Comparison of ENCODE assay signal across 8 mouse cellular contexts in the genomic region with DNA sequence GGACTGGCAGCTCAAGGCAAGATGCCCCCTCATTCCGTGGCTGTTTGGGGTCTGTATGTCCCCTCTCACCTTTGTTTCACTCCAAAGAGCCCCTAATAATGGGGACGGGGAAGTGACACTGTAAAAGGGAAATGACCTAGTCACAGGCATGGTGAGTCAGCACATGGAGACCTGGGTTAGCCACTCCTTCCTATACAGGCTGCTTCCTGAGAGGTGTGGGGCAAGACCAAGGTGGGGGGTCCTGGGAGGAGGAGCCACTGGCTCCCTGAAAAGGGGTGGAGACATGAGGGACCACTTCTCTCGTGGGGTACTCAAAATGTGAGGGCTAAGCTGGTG. TPM values are rescaled to one million over a fixed set of nuclear protein-coding genes. Genes with fewer than 3 reads are reported as not detected.
DNase-seq lines count a peak whose midpoint lies in the region; ATAC-seq and TF ChIP-seq lines count a peak whose summit lies in the region.

No protein-coding gene starts in this region.

- ATAC-seq in lung, embryonic 14.5 days (ENCODE audit: insufficient read depth), result peak; percentile 11; the same call in 1 of the 2 replicates
- 0 out of 2 replicates have a peak, but pooled peaks have one; percentile 1 for ATAC-seq in forebrain, embryonic 11.5 days (replicated peaks; ENCODE audit: low FRiP score)
- peak; percentile 3 for ATAC-seq in stomach, embryonic 15.5 days (ENCODE audit: insufficient read depth, low FRiP score, low read depth)

- intact Hi-C loops in gastrocnemius, postnatal 36 days (cut with DNase I), result no loop called here
- intact Hi-C loops in gastrocnemius, postnatal 14 days (cut with DNase I; ENCODE audit: low total_unique reads), result loop anchor here (5.0 kb wide), 1 partner anchor 33 kb away; no protein-coding TSS in a partner anchor

- no peak overlapping the region for H3K9ac ChIP-seq in lung, embryonic 14.5 days
- 0 out of 2 replicates have a peak overlapping the region, but pooled peaks have one; percentile 12 for H3K9ac ChIP-seq in forebrain, embryonic 11.5 days (ENCODE audit: low read length)
- 0 out of 2 replicates have a peak overlapping the region, but pooled peaks have one; percentile 12 for H3K9ac ChIP-seq in stomach, embryonic 15.5 days

- peaks cover 58% of the 10 kb centered on the region for H3K36me3 ChIP-seq in lung, embryonic 14.5 days (ENCODE audit: insufficient read depth)
- peaks cover 5% of the 10 kb centered on the region for H3K36me3 ChIP-seq in forebrain, embryonic 11.5 days (ENCODE audit: control insufficient read depth, insufficient read depth, low read length)
- H3K36me3 ChIP-seq in stomach, embryonic 15.5 days, result peaks cover 39% of the 10 kb centered on the region

- no peaks in the 10 kb centered on the region for H3K27me3 ChIP-seq in lung, embryonic 14.5 days (ENCODE audit: insufficient read depth, low read length)
- H3K27me3 ChIP-seq in forebrain, embryonic 11.5 days (ENCODE audit: control insufficient read depth, insufficient read depth, low read length), result no peaks in the 10 kb centered on the region
- no peaks in the 10 kb centered on the region for H3K27me3 ChIP-seq in stomach, embryonic 15.5 days (replicated peaks)

- H3K9me3 ChIP-seq in lung, embryonic 14.5 days (ENCODE audit: low read depth, low read length), result no peaks in the 10 kb centered on the region
- no peaks in the 10 kb centered on the region for H3K9me3 ChIP-seq in forebrain, embryonic 11.5 days (ENCODE audit: control insufficient read depth, low read length)
- H3K9me3 ChIP-seq in stomach, embryonic 15.5 days, result no peaks in the 10 kb centered on the region

- H3K4me2 ChIP-seq in lung, embryonic 14.5 days, result peak overlapping the region; percentile 91
- H3K4me2 ChIP-seq in forebrain, embryonic 11.5 days (ENCODE audit: low read depth, low read length, severe bottlenecking), result peak overlapping the region; percentile 98; the same call in 1 of the 2 replicates
- H3K4me2 ChIP-seq in stomach, embryonic 15.5 days, result peak overlapping the region; percentile 87

- TF ChIP-seq CTCF in lung, embryonic 14.5 days (IDR thresholded peaks at IDR 0.05; ENCODE audit: low read depth), result no peak

- H3K4me3 ChIP-seq in lung, embryonic 14.5 days (ENCODE audit: low read depth, low read length), result peak overlapping the region; percentile 77
- H3K4me3 ChIP-seq in forebrain, embryonic 11.5 days (ENCODE audit: low read depth, low read length), result no peak overlapping the region
- peak overlapping the region; percentile 90 for H3K4me3 ChIP-seq in stomach, embryonic 15.5 days (replicated peaks)

- H3K4me1 ChIP-seq in lung, embryonic 14.5 days (ENCODE audit: insufficient read depth), result peaks cover 21% of the 10 kb centered on the region
- H3K4me1 ChIP-seq in forebrain, embryonic 11.5 days (replicated peaks; ENCODE audit: control insufficient read depth, insufficient read depth, low read length), result peaks cover 25% of the 10 kb centered on the region
- peaks cover 41% of the 10 kb centered on the region for H3K4me1 ChIP-seq in stomach, embryonic 15.5 days

- no peak for DNase-seq in lung, embryonic 14.5 days
- no peak for DNase-seq in lung, postnatal 4 days
- DNase-seq in forebrain, embryonic 11.5 days (ENCODE audit: low spot score), result no peak
- DNase-seq in liver, result peak; percentile 23
- no peak for DNase-seq in left cerebral cortex, adult 11 months (ENCODE audit: low spot score)
- no peak for DNase-seq in gastrocnemius, postnatal 36 days
- no peak for DNase-seq in gastrocnemius, postnatal 14 days

- peak overlapping the region; percentile 88 for H3K27ac ChIP-seq in lung, embryonic 14.5 days (ENCODE audit: low read depth)
- peak overlapping the region; percentile 72 for H3K27ac ChIP-seq in forebrain, embryonic 11.5 days (ENCODE audit: low read depth, low read length)
- peak overlapping the region; percentile 94 for H3K27ac ChIP-seq in stomach, embryonic 15.5 days

- WGBS in lung, embryonic 14.5 days, result 27% methylated on average over 3 of the region's 3 CpGs
- 27% methylated on average over 3 of the region's 3 CpGs for WGBS in forebrain, embryonic 11.5 days
- 19% methylated on average over 3 of the region's 3 CpGs for WGBS in stomach, embryonic 15.5 days

RNA-seq across cellular contexts. Expression of gene Pdlim7, which starts 3.2 kb away (rescaled TPM):
- 185 and 199 TPM in 2 replicates for polyA plus RNA-seq in lung, embryonic 14.5 days (2014; fragmentation: Nextera tagmentation; extraction: Ambion mirVana)
- polyA plus RNA-seq in forebrain, embryonic 11.5 days (2014; fragmentation: Nextera tagmentation; extraction: Ambion mirVana), result 165 and 185 TPM in 2 replicates
- polyA plus RNA-seq in stomach, embryonic 15.5 days (2015; fragmentation: Nextera tagmentation; extraction: Ambion mirVana), result 198 and 218 TPM in 2 replicates
- total RNA-seq in gastrocnemius, postnatal 36 days (2021), result 100 to 1,000 TPM; 605 to 719 TPM
- total RNA-seq in gastrocnemius, postnatal 14 days (2021), result 100 to 1,000 TPM; 588 to 612 TPM

RNA-seq across cellular contexts. Expression of gene Dok3, which starts 18.8 kb away (rescaled TPM):
- polyA plus RNA-seq in lung, embryonic 14.5 days (2014; fragmentation: Nextera tagmentation; extraction: Ambion mirVana), result 2.0 and 2.6 TPM in 2 replicates
- 3.3 and 3.9 TPM in 2 replicates for polyA plus RNA-seq in forebrain, embryonic 11.5 days (2014; fragmentation: Nextera tagmentation; extraction: Ambion mirVana)
- polyA plus RNA-seq in stomach, embryonic 15.5 days (2015; fragmentation: Nextera tagmentation; extraction: Ambion mirVana), result 4.3 and 5.3 TPM in 2 replicates
- 1 to 10 TPM in 1 of 2 experiments, under 1 TPM in 1; 0.74 to 1.2 TPM for total RNA-seq in gastrocnemius, postnatal 36 days (2021)
- total RNA-seq in gastrocnemius, postnatal 14 days (2021), result 1 to 10 TPM in 1 of 2 experiments, under 1 TPM in 1; 0.82 to 1.6 TPM

RNA-seq across cellular contexts. Expression of gene Dbn1, which starts 22.4 kb away (rescaled TPM):
- 135 and 153 TPM in 2 replicates for polyA plus RNA-seq in lung, embryonic 14.5 days (2014; fragmentation: Nextera tagmentation; extraction: Ambion mirVana)
- 411 and 418 TPM in 2 replicates for polyA plus RNA-seq in forebrain, embryonic 11.5 days (2014; fragmentation: Nextera tagmentation; extraction: Ambion mirVana)
- polyA plus RNA-seq in stomach, embryonic 15.5 days (2015; fragmentation: Nextera tagmentation; extraction: Ambion mirVana), result 110 and 115 TPM in 2 replicates
- total RNA-seq in gastrocnemius, postnatal 36 days (2021), result 1 to 10 TPM; 7.7 TPM
- total RNA-seq in gastrocnemius, postnatal 14 days (2021), result 10 to 100 TPM; 31.3 to 37.5 TPM

RNA-seq across cellular contexts. Expression of gene Ddx41, which starts 26.2 kb away (rescaled TPM):
- 74.8 and 75.5 TPM in 2 replicates for polyA plus RNA-seq in lung, embryonic 14.5 days (2014; fragmentation: Nextera tagmentation; extraction: Ambion mirVana)
- 79.3 and 79.5 TPM in 2 replicates for polyA plus RNA-seq in forebrain, embryonic 11.5 days (2014; fragmentation: Nextera tagmentation; extraction: Ambion mirVana)
- polyA plus RNA-seq in stomach, embryonic 15.5 days (2015; fragmentation: Nextera tagmentation; extraction: Ambion mirVana), result 52.7 and 54.5 TPM in 2 replicates
- total RNA-seq in gastrocnemius, postnatal 36 days (2021), result 10 to 100 TPM in 1 of 2 experiments, 1 to 10 TPM in 1; 9.3 to 10.3 TPM
- 1 to 10 TPM; 8.8 to 9.5 TPM for total RNA-seq in gastrocnemius, postnatal 14 days (2021)

RNA-seq across cellular contexts. Expression of gene Prr7, which starts 46.2 kb away (rescaled TPM):
- polyA plus RNA-seq in lung, embryonic 14.5 days (2014; fragmentation: Nextera tagmentation; extraction: Ambion mirVana), result 0.46 and 0.53 TPM in 2 replicates
- 2.3 and 3.9 TPM in 2 replicates for polyA plus RNA-seq in forebrain, embryonic 11.5 days (2014; fragmentation: Nextera tagmentation; extraction: Ambion mirVana)
- polyA plus RNA-seq in stomach, embryonic 15.5 days (2015; fragmentation: Nextera tagmentation; extraction: Ambion mirVana), result 0.72 and 0.85 TPM in 2 replicates
- under 1 TPM; 0.62 to 0.77 TPM for total RNA-seq in gastrocnemius, postnatal 36 days (2021)
- 1 to 10 TPM; 1.0 to 1.6 TPM for total RNA-seq in gastrocnemius, postnatal 14 days (2021)
